ENCODE assay signal across 23 mouse cellular contexts in genomic region chr10:100792166-100792565, GRCm38 (mm10).
DNase-seq lines count a peak whose midpoint lies in the region; ATAC-seq and TF ChIP-seq lines count a peak whose summit lies in the region.
"Had no signal": no experiment of that assay in that cellular context is flagged by ENCODE, and none has a peak within 500 bp of the region (broad histone marks: within the 10 kb centered on the region; RNA-seq: fewer than 3 reads in every experiment).

No protein-coding gene starts in this region.

- 0 out of 2 replicates have a peak, but pooled peaks have one; percentile 45 for ATAC-seq in hindbrain, postnatal 0 days
- no peak for ATAC-seq in hindbrain, embryonic 13.5 days (ENCODE audit: low FRiP score)
- no peak for ATAC-seq in midbrain, postnatal 0 days (ENCODE audit: low FRiP score)
- no peak for ATAC-seq in midbrain, embryonic 14.5 days (ENCODE audit: low FRiP score, low TSS enrichment)
- ATAC-seq: CD4-positive, CD25-positive, alpha-beta regulatory T cell, adult 4 months; inflammation-experienced regulatory T-cells, adult 6 months had no signal

- no peaks in the 10 kb centered on the region for H3K36me3 ChIP-seq in hindbrain, postnatal 0 days (ENCODE audit: insufficient read depth, low read length)
- H3K36me3 ChIP-seq in hindbrain, embryonic 13.5 days, result no peaks in the 10 kb centered on the region
- no peaks in the 10 kb centered on the region for H3K36me3 ChIP-seq in midbrain, postnatal 0 days (ENCODE audit: insufficient read depth, low read length)
- H3K36me3 ChIP-seq in midbrain, embryonic 14.5 days (ENCODE audit: control insufficient read depth, insufficient read depth, low read length), result no peaks in the 10 kb centered on the region
- H3K36me3 ChIP-seq: embryonic facial prominence, embryonic 10.5 days; heart, embryonic 15.5 days had no signal

- H3K4me3 ChIP-seq in hindbrain, postnatal 0 days (ENCODE audit: low read length), result no peak overlapping the region
- no peak overlapping the region for H3K4me3 ChIP-seq in hindbrain, embryonic 13.5 days
- no peak overlapping the region for H3K4me3 ChIP-seq in midbrain, postnatal 0 days (ENCODE audit: low read depth, low read length)
- H3K4me3 ChIP-seq in midbrain, embryonic 14.5 days (replicated peaks; ENCODE audit: low read depth, low read length), result no peak overlapping the region
- H3K4me3 ChIP-seq: embryonic facial prominence, embryonic 10.5 days; gastrocnemius, adult 2 months; heart, embryonic 15.5 days had no signal

- no peak for TF ChIP-seq CTCF in hindbrain, postnatal 0 days (IDR thresholded peaks at IDR 0.05; ENCODE audit: low read depth)
- no peak for TF ChIP-seq CTCF in midbrain, postnatal 0 days (IDR thresholded peaks at IDR 0.05)

- no peaks in the 10 kb centered on the region for H3K4me1 ChIP-seq in hindbrain, postnatal 0 days (ENCODE audit: insufficient read depth, low read length)
- H3K4me1 ChIP-seq in hindbrain, embryonic 13.5 days (replicated peaks), result no peaks in the 10 kb centered on the region
- no peaks in the 10 kb centered on the region for H3K4me1 ChIP-seq in midbrain, postnatal 0 days (ENCODE audit: insufficient read depth, low read length)
- H3K4me1 ChIP-seq in midbrain, embryonic 14.5 days (ENCODE audit: control insufficient read depth, insufficient read depth, low read length), result no peaks in the 10 kb centered on the region
- H3K4me1 ChIP-seq: embryonic facial prominence, embryonic 10.5 days; heart, embryonic 15.5 days had no signal

- no peak overlapping the region for H3K4me2 ChIP-seq in hindbrain, postnatal 0 days (ENCODE audit: low read depth, low read length)
- H3K4me2 ChIP-seq in hindbrain, embryonic 13.5 days, result no peak overlapping the region
- no peak overlapping the region for H3K4me2 ChIP-seq in midbrain, postnatal 0 days (ENCODE audit: low read depth, low read length, poor library complexity, severe bottlenecking)
- H3K4me2 ChIP-seq in midbrain, embryonic 14.5 days (ENCODE audit: low read length), result no peak overlapping the region
- H3K4me2 ChIP-seq: heart, embryonic 15.5 days; liver, embryonic 11.5 days; midbrain, embryonic 11.5 days had no signal

- H3K27ac ChIP-seq in hindbrain, postnatal 0 days, result no peak overlapping the region
- no peak overlapping the region for H3K27ac ChIP-seq in hindbrain, embryonic 13.5 days
- H3K27ac ChIP-seq in midbrain, postnatal 0 days (ENCODE audit: low read depth, low read length), result no peak overlapping the region
- H3K27ac ChIP-seq in midbrain, embryonic 14.5 days (replicated peaks; ENCODE audit: low read depth, low read length), result no peak overlapping the region
- H3K27ac ChIP-seq: embryonic facial prominence, embryonic 10.5 days; gastrocnemius, adult 2 months; heart, embryonic 15.5 days; stomach, postnatal 0 days had no signal

- DNase-seq in cerebellum, postnatal 10 days, result peak; percentile 44 to 69
- DNase-seq in cerebellum, postnatal 4 days (ENCODE audit: low spot score in 2 of 2), result no peak
- DNase-seq in hindbrain, postnatal 0 days (ENCODE audit: low spot score), result peak; percentile 25
- peak; percentile 44 for DNase-seq in midbrain, postnatal 0 days (ENCODE audit: low spot score)
- no peak for DNase-seq in midbrain, embryonic 14.5 days
- DNase-seq in urinary bladder, postnatal 14 days (ENCODE audit: low spot score), result no peak
- DNase-seq: adrenal gland, postnatal 14 days; cerebellum, adult 11 months; gastrocnemius, adult 2 months; heart, postnatal 36 days; kidney, adult 18-20 months; left cerebral cortex, postnatal 4 days; lung, adult 18-20 months; lung, postnatal 14 days; right cerebral cortex, postnatal 14 days had no signal

- no peaks in the 10 kb centered on the region for H3K27me3 ChIP-seq in hindbrain, postnatal 0 days (ENCODE audit: insufficient read depth, low read length)
- H3K27me3 ChIP-seq in hindbrain, embryonic 13.5 days, result no peaks in the 10 kb centered on the region
- H3K27me3 ChIP-seq in midbrain, postnatal 0 days (ENCODE audit: insufficient read depth, low read length), result no peaks in the 10 kb centered on the region
- no peaks in the 10 kb centered on the region for H3K27me3 ChIP-seq in midbrain, embryonic 14.5 days (ENCODE audit: control insufficient read depth, insufficient read depth, low read length)
- H3K27me3 ChIP-seq: heart, embryonic 15.5 days had no signal

- WGBS in hindbrain, postnatal 0 days, result 43% methylated on average over 3 of the region's 3 CpGs
- 56% methylated on average over 3 of the region's 3 CpGs for WGBS in hindbrain, embryonic 13.5 days
- WGBS in midbrain, postnatal 0 days, result 69% methylated on average over 3 of the region's 3 CpGs
- WGBS in midbrain, embryonic 14.5 days, result 79% methylated on average over 3 of the region's 3 CpGs

- H3K9ac ChIP-seq in hindbrain, postnatal 0 days (replicated peaks; ENCODE audit: low read length), result no peak overlapping the region
- no peak overlapping the region for H3K9ac ChIP-seq in hindbrain, embryonic 13.5 days
- H3K9ac ChIP-seq in midbrain, postnatal 0 days (replicated peaks; ENCODE audit: low read length, poor library complexity, severe bottlenecking), result no peak overlapping the region
- H3K9ac ChIP-seq in midbrain, embryonic 14.5 days (replicated peaks; ENCODE audit: low read length), result no peak overlapping the region
- H3K9ac ChIP-seq: heart, embryonic 15.5 days had no signal

- H3K9me3 ChIP-seq in hindbrain, postnatal 0 days (ENCODE audit: low read length), result no peaks in the 10 kb centered on the region
- H3K9me3 ChIP-seq in hindbrain, embryonic 13.5 days, result no peaks in the 10 kb centered on the region
- no peaks in the 10 kb centered on the region for H3K9me3 ChIP-seq in midbrain, postnatal 0 days (ENCODE audit: low read length)
- H3K9me3 ChIP-seq in midbrain, embryonic 14.5 days (ENCODE audit: control insufficient read depth, low read length), result no peaks in the 10 kb centered on the region
- H3K9me3 ChIP-seq: embryonic facial prominence, embryonic 10.5 days; heart, embryonic 15.5 days had no signal

Comparison
In these comparisons a context has a peak if more than half of its experiments do, and no peak if none do; other contexts are left out.
1. DNase-seq: peak in cerebellum, postnatal 10 days (2 of 2), hindbrain, postnatal 0 days (single experiment) and midbrain, postnatal 0 days (single experiment); none in cerebellum, postnatal 4 days (0 of 2), midbrain, embryonic 14.5 days (single experiment) and urinary bladder, postnatal 14 days (single experiment).